16 mouse cellular contexts compared by ENCODE assay signal in the genomic region with DNA sequence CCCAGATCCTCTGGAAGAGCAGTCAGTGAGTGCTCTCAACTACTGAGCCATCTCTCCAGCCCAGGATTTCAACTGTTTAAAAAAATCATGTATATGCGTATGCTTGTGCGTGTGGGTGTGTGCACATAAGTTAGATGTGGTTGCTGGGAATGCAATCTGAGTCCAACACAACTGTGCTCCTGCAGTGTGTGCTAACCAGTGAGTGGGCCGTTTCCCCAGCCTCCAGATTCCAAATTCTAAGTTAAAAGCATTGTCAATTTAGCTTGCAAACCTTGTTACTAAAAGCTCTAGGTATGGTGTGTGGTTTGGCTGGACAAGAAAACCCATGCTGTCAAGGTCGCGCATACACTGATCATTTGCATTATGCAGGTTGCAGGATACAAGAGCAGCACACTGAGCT.
"Had no signal": no experiment of that assay in that cellular context is flagged by ENCODE, and none has a peak within 500 bp of the region (broad histone marks: within the 10 kb centered on the region; RNA-seq: fewer than 3 reads in every experiment).

No protein-coding gene starts in this region.

- H3K4me3 ChIP-seq: lung, embryonic 15.5 days; megakaryocyte, embryonic 14.5 days; midbrain, embryonic 13.5 days; midbrain, embryonic 15.5 days; neural tube, embryonic 12.5 days; stomach, embryonic 15.5 days had no signal

- H3K4me2 ChIP-seq: lung, embryonic 15.5 days; midbrain, embryonic 11.5 days; midbrain, embryonic 13.5 days; midbrain, embryonic 15.5 days; neural tube, embryonic 12.5 days; stomach, embryonic 15.5 days had no signal

- H3K27ac ChIP-seq: lung, embryonic 15.5 days; macrophage; midbrain, embryonic 13.5 days; midbrain, embryonic 15.5 days; neural tube, embryonic 12.5 days had no signal

- H3K9me3 ChIP-seq: lung, embryonic 15.5 days; megakaryocyte, embryonic 14.5 days; midbrain, embryonic 13.5 days; midbrain, embryonic 15.5 days; neural tube, embryonic 12.5 days; stomach, embryonic 15.5 days had no signal

- DNase-seq: liver, postnatal 0 days; lung, adult 2 months; lung, postnatal 14 days; lung, postnatal 36 days; right cerebral cortex, postnatal 25 days; thymus, adult 2 months; thymus, postnatal 25 days; thymus, postnatal 4 days had no signal

- ATAC-seq: liver, postnatal 0 days; midbrain, embryonic 13.5 days; midbrain, embryonic 15.5 days had no signal

- H3K4me1 ChIP-seq: lung, embryonic 15.5 days; midbrain, embryonic 13.5 days; midbrain, embryonic 15.5 days; neural tube, embryonic 12.5 days; stomach, embryonic 15.5 days had no signal

- H3K27me3 ChIP-seq: lung, embryonic 15.5 days; megakaryocyte, embryonic 14.5 days; midbrain, embryonic 13.5 days; midbrain, embryonic 15.5 days; neural tube, embryonic 12.5 days; stomach, embryonic 15.5 days had no signal

- H3K9ac ChIP-seq: liver, postnatal 0 days; lung, embryonic 15.5 days; midbrain, embryonic 13.5 days; midbrain, embryonic 15.5 days; neural tube, embryonic 12.5 days; stomach, embryonic 15.5 days had no signal
